Mouse (Mus musculus) E14TG2a.4 (cell line): Measurements from ENCODE around the gene Tbc1d1.
"Not testable (repeated sequence)": the region's sequence is repeated elsewhere in the genome, so short reads cannot be mapped to it uniquely, and the experiment has no call there.

Experiments used
- H3K27me3 ChIP-seq: 2 replicates; pipeline ENCODE4 v1.6.1; 2014; ENCODE audit warnings: low read length, control low read depth; ENCODE audit not compliant: insufficient read depth
- H3K36me3 ChIP-seq: 2 replicates; pipeline ENCODE4 v1.6.1; 2014; ENCODE audit warnings: low read length, control low read depth; ENCODE audit not compliant: insufficient read depth
- H3K4me1 ChIP-seq: replicated peaks from 2 replicates; pipeline ENCODE4 v1.6.1; 2014; ENCODE audit warnings: low read depth, low read length, control low read depth
- H3K4me3 ChIP-seq: replicated peaks from 2 replicates; pipeline ENCODE4 v1.5.1; 2014; ENCODE audit warnings: mild to moderate bottlenecking, low read length
- H3K9me3 ChIP-seq: 2 replicates; pipeline ENCODE4 v1.6.1; 2014; ENCODE audit warnings: low read length, control low read depth
- CTCF ChIP-seq: conservative IDR thresholded peaks from 2 replicates; pipeline ENCODE4 v1.5.1; 2014; ENCODE audit warnings: low read length
- NANOG ChIP-seq: IDR thresholded peaks from 2 replicates; pipeline ENCODE4 v1.6.1; 2014; ENCODE audit warnings: borderline replicate concordance, low read length, mixed read lengths
- POU5F1 ChIP-seq: IDR thresholded peaks from 2 replicates; pipeline ENCODE4 v1.6.1; 2014; ENCODE audit warnings: low read length, borderline replicate concordance

Gene Tbc1d1

GRCm38 (mm10) chr5:64324920-64325319, 168.8 kb downstream of the Tbc1d1 start:
- no peaks in the 10 kb centered on the region for H3K27me3 ChIP-seq
- H3K9me3 ChIP-seq: no peaks in the 10 kb centered on the region
- H3K4me3 ChIP-seq: no peak overlapping the region
- peaks cover 70% of the 10 kb centered on the region for H3K36me3 ChIP-seq
- TF ChIP-seq POU5F1 (no peak), NANOG (no peak), CTCF (no peak)
- H3K4me1 ChIP-seq: peaks cover 36% of the 10 kb centered on the region

GRCm38 (mm10) chr5:64325741-64326355, 169.7 kb downstream of the Tbc1d1 start:
- H3K36me3 ChIP-seq: peaks cover 68% of the 10 kb centered on the region
- no peaks in the 10 kb centered on the region for H3K9me3 ChIP-seq
- H3K4me1 ChIP-seq: peaks cover 36% of the 10 kb centered on the region
- no peak for TF ChIP-seq NANOG
- TF ChIP-seq CTCF: no peak
- no peak for TF ChIP-seq POU5F1
- H3K27me3 ChIP-seq: no peaks in the 10 kb centered on the region
- no peak overlapping the region for H3K4me3 ChIP-seq

GRCm38 (mm10) chr5:64326427-64327181, 170.5 kb downstream of the Tbc1d1 start:
- Histone ChIP-seq H3K36me3 (peaks cover 69% of the 10 kb centered on the region), H3K4me1 (peaks cover 36% of the 10 kb centered on the region), H3K27me3 (no peaks in the 10 kb centered on the region), H3K4me3 (no peak overlapping the region), H3K9me3 (no peaks in the 10 kb centered on the region)
- TF ChIP-seq NANOG (no peak), POU5F1 (no peak)

- H3K36me3 ChIP-seq: peaks cover 71% of the 10 kb centered on the region
- no peak overlapping the region for H3K4me3 ChIP-seq
- peaks cover 36% of the 10 kb centered on the region for H3K4me1 ChIP-seq
- no peaks in the 10 kb centered on the region for H3K9me3 ChIP-seq
- no peaks in the 10 kb centered on the region for H3K27me3 ChIP-seq
- TF ChIP-seq POU5F1 (no peak), NANOG (no peak), CTCF (no peak)
These were observed 171.3 kb downstream of the Tbc1d1 start for GRCm38 (mm10) chr5:64327212-64327902.

GRCm38 (mm10) chr5:64336767-64337408, 180.8 kb downstream of the Tbc1d1 start:
- Histone ChIP-seq H3K4me1 (peaks cover 21% of the 10 kb centered on the region), H3K9me3 (no peaks in the 10 kb centered on the region), H3K27me3 (no peaks in the 10 kb centered on the region), H3K4me3 (no peak overlapping the region), H3K36me3 (peaks cover 51% of the 10 kb centered on the region)
- TF ChIP-seq POU5F1 (no peak), NANOG (no peak), CTCF (no peak)

GRCm38 (mm10) chr5:64338795-64339194, 182.7 kb downstream of the Tbc1d1 start:
- not testable (repeated sequence) for H3K27me3 ChIP-seq, H3K4me3 ChIP-seq, H3K9me3 ChIP-seq
- H3K36me3 ChIP-seq: peaks cover 52% of the 10 kb centered on the region
- H3K4me1 ChIP-seq: peaks cover 34% of the 10 kb centered on the region

GRCm38 (mm10) chr5:64340366-64340765, 184.3 kb downstream of the Tbc1d1 start:
- no peak overlapping the region for H3K4me3 ChIP-seq
- no peaks in the 10 kb centered on the region for H3K9me3 ChIP-seq
- H3K4me1 ChIP-seq: peaks cover 50% of the 10 kb centered on the region
- no peaks in the 10 kb centered on the region for H3K27me3 ChIP-seq
- TF ChIP-seq POU5F1 (no peak), CTCF (no peak), NANOG (no peak)
- peaks cover 47% of the 10 kb centered on the region for H3K36me3 ChIP-seq

- TF ChIP-seq NANOG: no peak
- TF ChIP-seq POU5F1: no peak
- no peak for TF ChIP-seq CTCF
- Histone ChIP-seq H3K27me3 (no peaks in the 10 kb centered on the region), H3K9me3 (no peaks in the 10 kb centered on the region), H3K4me3 (no peak overlapping the region), H3K4me1 (peaks cover 52% of the 10 kb centered on the region), H3K36me3 (peaks cover 51% of the 10 kb centered on the region)
These were observed 185.6 kb downstream of the Tbc1d1 start for GRCm38 (mm10) chr5:64341671-64342070.
